Mouse (Mus musculus) CH12.LX (cell line): Measurements from ENCODE around the gene Glis1.

Source experiments
- BHLHE40 ChIP-seq: IDR thresholded peaks from 2 replicates; pipeline ENCODE4 v1.6.1; 2011; ENCODE audit warnings: mild to moderate bottlenecking, low read depth, low read length, improper control_type of control experiment
- CTCF ChIP-seq, 2 experiments: IDR thresholded peaks in 1 of 2; conservative IDR thresholded peaks in 1 of 2; 2 replicates each; pipeline ENCODE4 v1.5.1; 2011 to 2012; ENCODE audit warnings: low read depth in 2 of 2, low read length in 2 of 2, improper control_type of control experiment in 1 of 2, inconsistent platforms in 1 of 2, mild to moderate bottlenecking in 1 of 2, moderate library complexity in 1 of 2
- EP300 ChIP-seq: IDR thresholded peaks from 2 replicates; pipeline ENCODE4 v1.6.1; 2011; ENCODE audit warnings: low read length, improper control_type of control experiment
- GABPA ChIP-seq: IDR thresholded peaks from 2 replicates; pipeline ENCODE4 v1.6.1; 2012; ENCODE audit warnings: low read depth, low read length, improper control_type of control experiment, inconsistent platforms; ENCODE audit not compliant: insufficient replicate concordance

GRCm38 (mm10) chr4:107497430-107497935 lies 63.1 kb downstream of the Glis1 start:
- TF ChIP-seq CTCF (conservative IDR thresholded peaks at IDR 0.05 in 1 of 2, IDR thresholded peaks at IDR 0.05 in 1 of 2; ENCODE audit: low read depth in 2 of 2, low read length in 2 of 2) (no peak), GABPA (no peak), EP300 (no peak), BHLHE40 (no peak)
